Mouse (Mus musculus) intestine, embryonic 14.5 days (tissue): ENCODE results near the gene Abcb9. TPM values are rescaled to one million over a fixed set of nuclear protein-coding genes. Genes with fewer than 3 reads are reported as not detected.
A peak's percentile ranks its signal among the peaks of the same experiment; 100 is the strongest.

Experiments
- ATAC-seq: fragments of 200-750 bp; cut with Nextera tagmentation; replicated peaks from 2 replicates; pipeline ENCODE4 v1.8.0; 2017; ENCODE audit warnings: low read depth, moderate number of reproducible peaks, moderate TSS enrichment, moderate library complexity; ENCODE audit not compliant: low FRiP score, low TSS enrichment
- DNase-seq: peaks from one replicate; pipeline ENCODE4 v3.0.0-alpha.2; 2018; ENCODE audit warnings: low spot score
- H3K27ac ChIP-seq: fragments of 300-500 bp; sonication (generic); 2 replicates; pipeline ENCODE4 v1.5.1; 2014; ENCODE audit warnings: low read depth, mild to moderate bottlenecking, control low read depth
- H3K27me3 ChIP-seq: fragments of 300-500 bp; sonication (generic); replicated peaks from 2 replicates; pipeline ENCODE4 v1.6.1; 2014; ENCODE audit warnings: low read length, control low read depth; ENCODE audit not compliant: control insufficient read depth, insufficient read depth
- H3K36me3 ChIP-seq: fragments of 300-500 bp; sonication (generic); 2 replicates; pipeline ENCODE4 v1.6.1; 2014; ENCODE audit warnings: low read length, control low read depth; ENCODE audit not compliant: control insufficient read depth, insufficient read depth
- H3K4me1 ChIP-seq: fragments of 300-500 bp; sonication (generic); replicated peaks from 2 replicates; pipeline ENCODE4 v1.6.1; 2014; ENCODE audit warnings: low read length, control low read depth, mixed read lengths; ENCODE audit not compliant: control insufficient read depth, insufficient read depth
- H3K4me2 ChIP-seq: fragments of 300-500 bp; sonication (generic); 2 replicates; pipeline ENCODE4 v1.6.1; 2014; ENCODE audit warnings: low read length
- H3K4me3 ChIP-seq: fragments of 300-500 bp; sonication (generic); 2 replicates; pipeline ENCODE4 v1.5.1; 2014; ENCODE audit warnings: low read depth, low read length, control low read depth, mixed read lengths
- H3K9ac ChIP-seq: fragments of 300-500 bp; sonication (generic); 2 replicates; pipeline ENCODE4 v1.6.1; 2014; ENCODE audit warnings: mild to moderate bottlenecking, low read length
- H3K9me3 ChIP-seq: fragments of 300-500 bp; sonication (generic); 2 replicates; pipeline ENCODE4 v1.6.1; 2016; ENCODE audit warnings: low read length, control low read depth; ENCODE audit not compliant: control insufficient read depth
- WGBS: fragments of 180-500 bp; shearing (Covaris S2); extraction: QIAGEN DNeasy Blood & Tissue Kit; methylation state at CpG from one replicate; pipeline ENCODE4 v1.1.7; 2014; 5-methylcytosine and 5-hydroxymethylcytosine counted together
- polyA plus RNA-seq: library from polyadenylated mRNA; unstranded; fragments of >200 nt; fragmentation: Nextera tagmentation; extraction: Ambion mirVana; gene quantifications from 2 replicates; pipeline ENCODE4 v1.2.1, GENCODE M21; 2014

Abcb9 gene
- polyA plus RNA-seq, 1 experiment from 2014 or later = 1.8 TPM

- ATAC-seq (no peak), DNase-seq (no peak)
- no peak overlapping the region for H3K27ac ChIP-seq
Measured at GRCm38 (mm10) chr5:124077241-124077640, 18.4 kb downstream of the Abcb9 start.

GRCm38 (mm10) chr5:124076559-124076958 lies 19.0 kb downstream of the Abcb9 start:
- no peaks in the 10 kb centered on the region for H3K9me3 ChIP-seq
- H3K4me3 ChIP-seq = no peak overlapping the region
- H3K4me2 ChIP-seq = no peak overlapping the region
- peaks cover 18% of the 10 kb centered on the region for H3K4me1 ChIP-seq
- no peak overlapping the region for H3K9ac ChIP-seq
- DNase-seq (no peak), ATAC-seq (0 out of 2 replicates have a peak, but pooled peaks have one; percentile 26)
- no peaks in the 10 kb centered on the region for H3K27me3 ChIP-seq
- no peak overlapping the region for H3K27ac ChIP-seq
- 46% methylated on average over 9 of the region's 9 CpGs for WGBS
- no peaks in the 10 kb centered on the region for H3K36me3 ChIP-seq

More at GRCm38 (mm10) chr5:124077241-124077640, 18.4 kb downstream of the Abcb9 start:
- H3K9me3 ChIP-seq = no peaks in the 10 kb centered on the region
- H3K9ac ChIP-seq = no peak overlapping the region
- H3K4me2 ChIP-seq = no peak overlapping the region
- no peak overlapping the region for H3K4me3 ChIP-seq
- 81% methylated on average over 13 of the region's 13 CpGs for WGBS
- no peaks in the 10 kb centered on the region for H3K36me3 ChIP-seq
- no peaks in the 10 kb centered on the region for H3K27me3 ChIP-seq
- H3K4me1 ChIP-seq = peaks cover 18% of the 10 kb centered on the region

GRCm38 (mm10) chr5:124075716-124076115 lies 19.9 kb downstream of the Abcb9 start:
- no peaks in the 10 kb centered on the region for H3K36me3 ChIP-seq
- DNase-seq (no peak), ATAC-seq (no peak)
- H3K9ac ChIP-seq = no peak overlapping the region
- H3K27me3 ChIP-seq = no peaks in the 10 kb centered on the region
- 70% methylated on average over 9 of the region's 9 CpGs for WGBS
- H3K4me1 ChIP-seq = peaks cover 18% of the 10 kb centered on the region
- H3K4me2 ChIP-seq = no peak overlapping the region
- no peak overlapping the region for H3K4me3 ChIP-seq
- no peaks in the 10 kb centered on the region for H3K9me3 ChIP-seq
- H3K27ac ChIP-seq = no peak overlapping the region

GRCm38 (mm10) chr5:124074845-124075307 lies 20.7 kb downstream of the Abcb9 start:
- no peak overlapping the region for H3K27ac ChIP-seq
- H3K4me3 ChIP-seq = no peak overlapping the region
- no peak for DNase-seq
- H3K4me1 ChIP-seq = peaks cover 18% of the 10 kb centered on the region
- 0 out of 2 replicates have a peak, but pooled peaks have one; percentile 9 for ATAC-seq
- no peaks in the 10 kb centered on the region for H3K36me3 ChIP-seq
- no peaks in the 10 kb centered on the region for H3K27me3 ChIP-seq
- 25% methylated on average over 10 of the region's 10 CpGs for WGBS
- H3K9me3 ChIP-seq = no peaks in the 10 kb centered on the region
- H3K9ac ChIP-seq = no peak overlapping the region
- no peak overlapping the region for H3K4me2 ChIP-seq

GRCm38 (mm10) chr5:124073682-124074081 lies 21.9 kb downstream of the Abcb9 start:
- peaks cover 18% of the 10 kb centered on the region for H3K4me1 ChIP-seq
- DNase-seq = no peak
- H3K4me2 ChIP-seq = no peak overlapping the region
- no peak overlapping the region for H3K9ac ChIP-seq
- WGBS = 51% methylated on average over 9 of the region's 9 CpGs
- no peaks in the 10 kb centered on the region for H3K9me3 ChIP-seq
- H3K4me3 ChIP-seq = no peak overlapping the region
- no peak overlapping the region for H3K27ac ChIP-seq
- H3K36me3 ChIP-seq = no peaks in the 10 kb centered on the region
- H3K27me3 ChIP-seq = no peaks in the 10 kb centered on the region
- no peak for ATAC-seq

GRCm38 (mm10) chr5:124069657-124070056 lies 25.9 kb downstream of the Abcb9 start:
- Histone ChIP-seq H3K4me2 (no peak overlapping the region), H3K27me3 (no peaks in the 10 kb centered on the region), H3K4me1 (peaks cover 4% of the 10 kb centered on the region; the same call in 1 of the 2 replicates), H3K36me3 (no peaks in the 10 kb centered on the region), H3K27ac (no peak overlapping the region), H3K9ac (no peak overlapping the region), H3K4me3 (no peak overlapping the region), H3K9me3 (no peaks in the 10 kb centered on the region)
- ATAC-seq (no peak), DNase-seq (no peak)
- WGBS = 65% methylated on average over 3 of the region's 3 CpGs

- DNase-seq = no peak
- H3K4me2 ChIP-seq = no peak overlapping the region
- H3K4me1 ChIP-seq = no peaks in the 10 kb centered on the region
- WGBS = 77% methylated on average over 11 of the region's 12 CpGs
- no peaks in the 10 kb centered on the region for H3K9me3 ChIP-seq
- no peak overlapping the region for H3K4me3 ChIP-seq
- no peak overlapping the region for H3K27ac ChIP-seq
- H3K36me3 ChIP-seq = no peaks in the 10 kb centered on the region
- ATAC-seq = no peak
- no peak overlapping the region for H3K9ac ChIP-seq
- no peaks in the 10 kb centered on the region for H3K27me3 ChIP-seq
Measured at GRCm38 (mm10) chr5:124062037-124062824, 33.4 kb downstream of the Abcb9 start.

- no peaks in the 10 kb centered on the region for H3K36me3 ChIP-seq
- ATAC-seq (no peak), DNase-seq (no peak)
- H3K9ac ChIP-seq = no peak overlapping the region
- H3K4me2 ChIP-seq = no peak overlapping the region
- H3K27ac ChIP-seq = no peak overlapping the region
- no peaks in the 10 kb centered on the region for H3K4me1 ChIP-seq
- 57% methylated on average over 5 of the region's 5 CpGs for WGBS
- H3K4me3 ChIP-seq = no peak overlapping the region
- H3K27me3 ChIP-seq = no peaks in the 10 kb centered on the region
- H3K9me3 ChIP-seq = no peaks in the 10 kb centered on the region
Measured at GRCm38 (mm10) chr5:124059677-124060076, 35.9 kb downstream of the Abcb9 start.

- Histone ChIP-seq H3K4me2 (no peak overlapping the region), H3K4me1 (no peaks in the 10 kb centered on the region), H3K36me3 (no peaks in the 10 kb centered on the region), H3K9ac (no peak overlapping the region), H3K4me3 (no peak overlapping the region), H3K27me3 (no peaks in the 10 kb centered on the region), H3K27ac (no peak overlapping the region), H3K9me3 (no peaks in the 10 kb centered on the region)
- 88% methylated on average over 7 of the region's 7 CpGs for WGBS
- ATAC-seq (no peak), DNase-seq (no peak)
Measured at GRCm38 (mm10) chr5:124058749-124059148, 36.8 kb downstream of the Abcb9 start.
